Mouse (Mus musculus) thymus, adult 2 months (tissue): Measurements from ENCODE around the gene Vax1. TPM values are rescaled to one million over a fixed set of nuclear protein-coding genes. Genes with fewer than 3 reads are reported as not detected.

Experiments used
- DNase-seq: peaks from one replicate; pipeline ENCODE4 v3.0.0; 2021
- H3K27ac ChIP-seq: fragments of 200-500 bp; 2 replicates; pipeline ENCODE4 v1.5.1; 2012; ENCODE audit warnings: low read length, control low read depth; ENCODE audit not compliant: control insufficient read depth, insufficient read depth
- H3K27me3 ChIP-seq: fragments of 200-500 bp; 2 replicates; pipeline ENCODE4 v1.6.1; 2012; ENCODE audit warnings: mild to moderate bottlenecking, low read length, moderate library complexity, mixed read lengths; ENCODE audit not compliant: control insufficient read depth, insufficient read depth
- H3K36me3 ChIP-seq: fragments of 200-500 bp; 2 replicates; pipeline ENCODE4 v1.6.1; 2012; ENCODE audit warnings: mild to moderate bottlenecking, low read length, moderate library complexity; ENCODE audit not compliant: control insufficient read depth, insufficient read depth
- H3K4me1 ChIP-seq: fragments of 200-500 bp; replicated peaks from 2 replicates; pipeline ENCODE4 v1.6.1; 2012; ENCODE audit warnings: low read length; ENCODE audit not compliant: control insufficient read depth, insufficient read depth
- H3K4me3 ChIP-seq: fragments of 200-500 bp; 2 replicates; pipeline ENCODE4 v1.5.1; 2012; ENCODE audit warnings: mild to moderate bottlenecking, low read length, control low read depth, moderate library complexity; ENCODE audit not compliant: control insufficient read depth, insufficient read depth
- CTCF ChIP-seq: fragments of 200-500 bp; IDR thresholded peaks from 2 replicates; pipeline ENCODE4 v1.5.1; 2012; ENCODE audit warnings: mild to moderate bottlenecking, control low read depth, low read length, moderate library complexity, borderline replicate concordance; ENCODE audit not compliant: control insufficient read depth, poor library complexity, insufficient read depth; ENCODE audit errors: extremely low read depth
- POLR2A ChIP-seq: fragments of 200-500 bp; IDR thresholded peaks from 2 replicates; pipeline ENCODE4 v1.6.1; 2012; ENCODE audit warnings: mild to moderate bottlenecking, low read length, control low read depth, moderate library complexity; ENCODE audit not compliant: control insufficient read depth, poor library complexity, insufficient read depth; ENCODE audit errors: extremely low read depth
- WGBS: fragments of 180-500 bp; shearing (Covaris S2); methylation state at CpG from one replicate; pipeline ENCODE4 v1.1.7; 2018; 5-methylcytosine and 5-hydroxymethylcytosine counted together
- polyA plus RNA-seq: library from polyadenylated mRNA; depleted of rRNA; stranded (reverse); fragments of >200 nt; gene quantifications from 2 replicates; pipeline ENCODE4 v1.2.3, GENCODE M21; 2012

Gene Vax1
- polyA plus RNA-seq, 1 experiment: not detected

- DNase-seq: no peak
- Histone ChIP-seq H3K4me1 (no peaks in the 10 kb centered on the region), H3K27me3 (peaks cover 17% of the 10 kb centered on the region), H3K4me3 (no peak overlapping the region), H3K36me3 (no peaks in the 10 kb centered on the region), H3K27ac (no peak overlapping the region)
- WGBS: 4% methylated on average over 65 of the region's 65 CpGs
- TF ChIP-seq CTCF: no peak
- TF ChIP-seq POLR2A: no peak
Observed at GRCm38 (mm10) chr19:59169143-59169935, 517 bp downstream of the Vax1 start.

- 10% methylated on average over 17 of the region's 17 CpGs for WGBS
- H3K27ac ChIP-seq: no peak overlapping the region
- peaks cover 19% of the 10 kb centered on the region for H3K27me3 ChIP-seq
- H3K36me3 ChIP-seq: no peaks in the 10 kb centered on the region
- H3K4me3 ChIP-seq: no peak overlapping the region
- no peaks in the 10 kb centered on the region for H3K4me1 ChIP-seq
- DNase-seq: no peak
- TF ChIP-seq POLR2A (no peak), CTCF (no peak)
Observed at GRCm38 (mm10) chr19:59168386-59168905, 1.4 kb downstream of the Vax1 start.

GRCm38 (mm10) chr19:59167871-59168270 lies 2.0 kb downstream of the Vax1 start:
- TF ChIP-seq POLR2A (no peak), CTCF (no peak)
- WGBS: 30% methylated on average over 5 of the region's 5 CpGs
- Histone ChIP-seq H3K27me3 (peaks cover 19% of the 10 kb centered on the region), H3K4me1 (no peaks in the 10 kb centered on the region), H3K27ac (no peak overlapping the region), H3K4me3 (no peak overlapping the region), H3K36me3 (no peaks in the 10 kb centered on the region)
- no peak for DNase-seq

- H3K27ac ChIP-seq: no peak overlapping the region
- no peaks in the 10 kb centered on the region for H3K4me1 ChIP-seq
- H3K4me3 ChIP-seq: no peak overlapping the region
- 10% methylated on average over 13 of the region's 13 CpGs for WGBS
- no peak for DNase-seq
- TF ChIP-seq CTCF (no peak), POLR2A (no peak)
- H3K27me3 ChIP-seq: peaks cover 21% of the 10 kb centered on the region
- H3K36me3 ChIP-seq: no peaks in the 10 kb centered on the region
Observed at GRCm38 (mm10) chr19:59166879-59167278, 3.0 kb downstream of the Vax1 start.

GRCm38 (mm10) chr19:59166311-59166761 lies 3.5 kb downstream of the Vax1 start:
- Histone ChIP-seq H3K27ac (no peak overlapping the region), H3K36me3 (no peaks in the 10 kb centered on the region), H3K27me3 (peaks cover 16% of the 10 kb centered on the region), H3K4me1 (no peaks in the 10 kb centered on the region), H3K4me3 (no peak overlapping the region)
- no peak for DNase-seq
- TF ChIP-seq CTCF (no peak), POLR2A (no peak)
- WGBS: 2% methylated on average over 55 of the region's 55 CpGs

- DNase-seq: no peak
- TF ChIP-seq POLR2A (no peak), CTCF (no peak)
- H3K27me3 ChIP-seq: peaks cover 14% of the 10 kb centered on the region; the same call in 1 of the 2 replicates
- H3K4me3 ChIP-seq: no peak overlapping the region
- H3K36me3 ChIP-seq: no peaks in the 10 kb centered on the region
- no peak overlapping the region for H3K27ac ChIP-seq
- 8% methylated on average over 7 of the region's 7 CpGs for WGBS
- H3K4me1 ChIP-seq: no peaks in the 10 kb centered on the region
Observed at GRCm38 (mm10) chr19:59165577-59165976, 4.3 kb downstream of the Vax1 start.
